Mouse (Mus musculus) ES-E14 (cell line): ENCODE results near the gene Fat1. TPM values are rescaled to one million over a fixed set of nuclear protein-coding genes. Genes with fewer than 3 reads are reported as not detected.

Experiments
- DNase-seq: peaks from one replicate; pipeline ENCODE4 v3.0.0-alpha.2; 2013; ENCODE audit warnings: low read depth, low spot score
- H3K27ac ChIP-seq: 2 replicates; pipeline ENCODE4 v1.5.1; 2012; ENCODE audit warnings: low read depth, mild to moderate bottlenecking, low read length, moderate library complexity, mixed read lengths; ENCODE audit not compliant: poor library complexity, insufficient read depth, severe bottlenecking
- H3K36me3 ChIP-seq: 2 replicates; pipeline ENCODE4 v1.6.1; 2012; ENCODE audit warnings: mild to moderate bottlenecking, low read length, moderate library complexity, mixed read lengths; ENCODE audit not compliant: control insufficient read depth, poor library complexity, insufficient read depth, severe bottlenecking
- H3K4me1 ChIP-seq, 2 experiments: fragments of 150-350 bp in 1 of 2; sonication (generic) in 1 of 2; 2 replicates each; pipeline ENCODE4 v1.6.1; 2012; ENCODE audit warnings: low read length in 2 of 2, mild to moderate bottlenecking in 1 of 2, mixed read lengths in 1 of 2; ENCODE audit not compliant: control insufficient read depth in 2 of 2, insufficient read depth in 2 of 2, poor library complexity in 1 of 2
- H3K4me3 ChIP-seq, 2 experiments: fragments of 150-350 bp in 1 of 2; sonication (generic) in 1 of 2; 2 replicates each; pipeline ENCODE4 v1.5.1; 2012; ENCODE audit warnings: low read length in 2 of 2, low read depth in 1 of 2, mild to moderate bottlenecking in 1 of 2, mixed read lengths in 1 of 2; ENCODE audit not compliant: insufficient read depth in 1 of 2, poor library complexity in 1 of 2, severe bottlenecking in 1 of 2
- H3K9ac ChIP-seq: 2 replicates; pipeline ENCODE4 v1.6.1; 2012; ENCODE audit warnings: low read depth, mild to moderate bottlenecking, low read length, mixed read lengths; ENCODE audit not compliant: poor library complexity, insufficient read depth, severe bottlenecking
- H3K9me3 ChIP-seq: fragments of 150-350 bp; sonication (generic); 2 replicates; pipeline ENCODE4 v1.6.1; 2012; ENCODE audit warnings: low read depth, mild to moderate bottlenecking, low read length; ENCODE audit not compliant: control insufficient read depth, insufficient read depth
- CHD2 ChIP-seq: IDR thresholded peaks from 2 replicates; pipeline ENCODE4 v1.6.1; 2014; ENCODE audit warnings: mild to moderate bottlenecking, low read depth, low read length, inconsistent platforms
- HCFC1 ChIP-seq: IDR thresholded peaks from 2 replicates; pipeline ENCODE4 v1.6.1; 2012; ENCODE audit warnings: low read length, inconsistent platforms, borderline replicate concordance; ENCODE audit not compliant: insufficient read depth
- MAFK ChIP-seq: IDR thresholded peaks from 2 replicates; pipeline ENCODE4 v1.6.1; 2014; ENCODE audit warnings: mild to moderate bottlenecking, low read depth, low read length, inconsistent platforms; ENCODE audit not compliant: insufficient read depth
- ZC3H11A ChIP-seq: IDR thresholded peaks from 2 replicates; pipeline ENCODE4 v1.6.1; 2012; ENCODE audit warnings: low read depth, mild to moderate bottlenecking, inconsistent platforms, low read length, borderline replicate concordance
- ZNF384 ChIP-seq: IDR thresholded peaks from 2 replicates; pipeline ENCODE4 v1.6.1; 2012; ENCODE audit warnings: low read depth, low read length, inconsistent platforms
- in situ Hi-C, 2 experiments: fragments of 600-800 bp; cut with MboI; formaldehyde crosslinking; loops; one replicate each; pipeline ENCODE4 v1.15.1; 2025; ENCODE audit warnings: low sequenced_read_pairs in 2 of 2, inconsistent platforms in 1 of 2; ENCODE audit not compliant: unreplicated experiment in 2 of 2
- total RNA-seq: library from RNA; depleted of rRNA; stranded (reverse); fragments of 300-350 nt; gene quantifications from 2 replicates; pipeline ENCODE4 v1.2.3, GENCODE M21; 2012

Gene Fat1
- total RNA-seq, 1 experiment, result 196 TPM

GRCm38 (mm10) chr8:44979245-44979644, 44.0 kb downstream of the Fat1 start:
- TF ChIP-seq MAFK (peak; percentile 85), CHD2 (peak; percentile 71; the same call in 1 of the 2 replicates), ZC3H11A (no peak)
- no peak overlapping the region for H3K4me3 ChIP-seq
- peaks cover 15 to 25% of the 10 kb centered on the region in 2 experiments for H3K4me1 ChIP-seq
- no peaks in the 10 kb centered on the region for H3K9me3 ChIP-seq
- peak; percentile 90 for DNase-seq
- in situ Hi-C loops, result no loop called here
- no peak overlapping the region for H3K9ac ChIP-seq
- H3K27ac ChIP-seq, result peak overlapping the region; percentile 59; the same call in 1 of the 2 replicates
- peaks cover 13% of the 10 kb centered on the region for H3K36me3 ChIP-seq

DNA sequence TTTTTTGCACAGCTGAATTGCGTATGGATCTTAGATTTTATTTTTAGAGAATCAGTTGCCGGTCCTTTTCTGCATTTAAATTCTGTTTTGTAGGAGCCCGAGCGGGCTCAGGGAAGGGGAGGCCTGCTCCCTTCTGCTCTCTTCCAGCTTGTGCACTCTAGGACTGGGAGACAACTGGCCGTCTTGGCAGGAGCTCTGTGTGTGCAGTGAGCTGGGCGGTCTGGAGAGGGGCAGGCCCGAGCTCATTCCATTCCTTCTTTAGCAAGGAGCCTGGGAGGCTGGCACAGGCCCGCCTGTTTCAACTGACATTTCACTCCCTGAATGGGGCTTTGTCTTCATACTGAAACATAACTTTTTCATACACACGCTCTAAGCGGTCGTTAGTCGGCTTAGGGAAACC, 44.8 kb downstream of the Fat1 start:
- no peaks in the 10 kb centered on the region for H3K9me3 ChIP-seq
- H3K27ac ChIP-seq, result no peak overlapping the region
- DNase-seq, result no peak
- H3K9ac ChIP-seq, result no peak overlapping the region
- peak overlapping the region; percentile 0 to 2; a peak in 1 of 4 replicates for H3K4me3 ChIP-seq
- H3K36me3 ChIP-seq, result peaks cover 13% of the 10 kb centered on the region
- TF ChIP-seq CHD2 (no peak), HCFC1 (no peak), ZC3H11A (no peak), MAFK (no peak), ZNF384 (no peak)
- in situ Hi-C loops, result no loop called here
- peaks cover 15 to 28% of the 10 kb centered on the region in 2 experiments for H3K4me1 ChIP-seq

DNA sequence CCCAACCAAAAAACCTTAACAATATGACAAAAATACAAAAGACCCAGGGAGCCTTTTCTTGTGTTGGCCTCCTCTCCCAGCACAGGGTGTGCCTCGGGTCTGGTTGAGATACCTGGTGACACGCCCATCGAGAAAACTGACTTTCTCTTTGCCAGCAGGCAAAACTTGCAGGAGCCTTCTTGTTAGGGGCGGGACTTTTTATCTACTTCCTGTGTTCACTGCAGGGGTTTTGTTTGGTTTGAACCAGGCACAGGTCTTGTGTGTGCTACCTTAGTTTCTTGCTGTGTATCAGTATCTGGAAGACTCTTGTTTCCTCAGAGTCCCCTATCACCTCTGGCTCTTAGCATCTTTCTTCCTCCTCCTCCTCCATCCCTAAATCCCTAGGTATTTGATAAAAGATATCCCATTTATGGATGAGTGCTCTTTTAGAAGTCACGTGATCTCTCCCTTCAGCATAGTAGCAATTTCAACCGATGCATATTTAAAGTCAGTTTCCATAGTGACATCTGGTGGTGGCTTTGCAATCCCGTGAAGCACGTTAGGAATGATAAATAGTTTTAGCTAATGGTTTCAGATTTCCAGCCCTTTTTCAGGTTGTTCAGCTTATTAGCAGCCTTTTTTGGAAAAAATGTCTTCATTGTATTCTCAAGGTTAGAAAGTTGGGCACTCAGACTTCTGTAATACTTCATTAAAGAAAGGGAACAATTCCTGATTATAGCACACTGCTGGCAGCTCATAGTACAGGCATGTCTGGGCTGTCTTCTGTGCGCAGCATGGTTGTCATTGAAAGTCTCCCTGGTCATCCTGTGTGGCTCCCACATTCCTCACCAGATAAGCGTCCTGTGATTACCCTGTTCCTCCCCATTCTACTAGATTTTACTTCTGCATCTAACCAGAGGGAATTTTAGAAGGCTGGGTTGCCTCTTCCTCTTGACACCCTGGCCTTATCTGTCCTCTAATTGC, 50.4 kb downstream of the Fat1 start:
- H3K4me1 ChIP-seq, result peaks cover 2 to 9% of the 10 kb centered on the region in 2 experiments; a peak in 3 of 4 replicates
- H3K27ac ChIP-seq, result peak overlapping the region; percentile 22; the same call in 1 of the 2 replicates
- in situ Hi-C loops, result no loop called here
- no peak for TF ChIP-seq ZC3H11A
- no peaks in the 10 kb centered on the region for H3K9me3 ChIP-seq
- no peak overlapping the region for H3K9ac ChIP-seq
- DNase-seq, result no peak
- H3K36me3 ChIP-seq, result peaks cover 16% of the 10 kb centered on the region
- H3K4me3 ChIP-seq, result no peak overlapping the region

DNA sequence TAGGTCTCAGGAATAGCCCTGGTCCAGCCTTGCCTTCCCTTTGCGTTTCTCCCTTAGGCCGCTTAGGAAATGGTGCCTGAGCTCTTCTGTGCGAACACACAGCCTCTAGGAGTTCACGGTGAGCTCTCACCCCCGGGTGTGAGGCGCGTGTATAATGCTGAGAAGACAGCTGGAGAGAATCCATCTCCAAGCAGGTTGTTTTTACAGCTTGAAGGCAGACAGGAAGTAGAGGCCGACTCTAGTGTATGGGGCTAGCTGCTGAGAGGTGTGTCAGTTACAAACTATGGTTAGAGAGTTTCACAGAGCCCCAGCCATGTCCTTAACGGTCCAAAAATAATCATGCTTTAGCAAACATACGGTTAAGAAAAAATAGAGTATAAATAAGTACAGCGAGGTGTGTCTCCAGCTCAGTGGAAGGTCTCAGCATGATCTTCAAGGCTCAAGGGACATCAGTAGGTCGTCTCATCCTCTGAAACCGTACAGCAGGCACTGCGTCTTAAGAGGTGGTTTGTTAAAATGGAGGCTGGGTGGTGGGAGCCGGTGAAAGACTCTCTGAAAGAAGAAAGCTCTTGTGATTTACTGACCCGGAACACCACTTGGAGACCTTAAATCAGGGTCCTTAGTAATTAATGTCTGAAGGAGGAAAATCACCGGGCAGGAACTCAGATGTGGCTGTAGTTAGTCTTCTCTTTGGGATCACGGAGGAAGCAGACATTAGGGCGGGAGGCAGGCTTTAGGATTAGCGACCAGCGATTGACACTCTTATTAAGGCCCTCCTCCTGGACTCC, 56.6 kb downstream of the Fat1 start:
- no peak overlapping the region for H3K4me3 ChIP-seq
- no peak overlapping the region for H3K27ac ChIP-seq
- H3K4me1 ChIP-seq, result peaks cover 0 to 20% of the 10 kb centered on the region in 2 experiments; a peak in 2 of 4 replicates

More for the DNA sequence above, 56.6 kb downstream of the Fat1 start:
- in situ Hi-C loops, result no loop called here
- Histone ChIP-seq H3K9me3 (no peaks in the 10 kb centered on the region), H3K36me3 (peaks cover 16% of the 10 kb centered on the region; the same call in 1 of the 2 replicates), H3K9ac (no peak overlapping the region)
- TF ChIP-seq ZC3H11A (no peak), CHD2 (no peak)
- DNase-seq, result no peak
